Mouse (Mus musculus): ENCODE measurements around the gene Esrrb.

DNA sequence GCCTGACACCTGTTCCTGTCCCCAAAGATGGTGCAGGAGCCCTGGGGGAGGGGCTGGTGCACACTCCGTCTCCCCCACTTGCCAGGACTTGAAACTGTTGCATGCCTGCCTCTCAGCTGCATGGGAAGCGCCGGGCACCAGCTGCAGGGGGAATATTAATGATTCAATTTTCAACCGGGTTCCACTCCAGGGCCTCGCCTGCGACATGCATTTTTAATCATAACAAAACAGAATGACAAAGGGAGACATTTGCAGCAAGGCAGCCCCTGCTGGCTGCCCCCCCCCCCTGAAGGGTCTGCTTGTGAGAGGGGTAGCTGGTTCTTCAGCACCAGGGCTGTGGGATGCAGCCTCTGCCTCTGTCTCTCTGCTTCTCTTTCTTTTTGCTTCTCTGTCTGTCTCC is 22.9 kb downstream of the Esrrb start:
- no peak for TF ChIP-seq GATA1 (IDR thresholded peaks at IDR 0.05; ENCODE audit: low read length)
- TF ChIP-seq TAL1 (IDR thresholded peaks at IDR 0.05; ENCODE audit: low read length) = no peak

Measured in erythroblast, embryonic 14.5 days (primary cell).